Mouse (Mus musculus): ENCODE measurements around the gene Csmd2.

Gene Csmd2

GRCm38 (mm10) chr4:127987784-127988455 is at the start of gene Csmd2:
Csmd2 (plus strand) TSS chr4:127987857.
- peak; percentile 44 for DNase-seq (ENCODE audit: low spot score)

- DNase-seq (ENCODE audit: low spot score): no peak
Measured at GRCm38 (mm10) chr4:127947696-127948095, 40.0 kb upstream of the Csmd2 start.

DNA sequence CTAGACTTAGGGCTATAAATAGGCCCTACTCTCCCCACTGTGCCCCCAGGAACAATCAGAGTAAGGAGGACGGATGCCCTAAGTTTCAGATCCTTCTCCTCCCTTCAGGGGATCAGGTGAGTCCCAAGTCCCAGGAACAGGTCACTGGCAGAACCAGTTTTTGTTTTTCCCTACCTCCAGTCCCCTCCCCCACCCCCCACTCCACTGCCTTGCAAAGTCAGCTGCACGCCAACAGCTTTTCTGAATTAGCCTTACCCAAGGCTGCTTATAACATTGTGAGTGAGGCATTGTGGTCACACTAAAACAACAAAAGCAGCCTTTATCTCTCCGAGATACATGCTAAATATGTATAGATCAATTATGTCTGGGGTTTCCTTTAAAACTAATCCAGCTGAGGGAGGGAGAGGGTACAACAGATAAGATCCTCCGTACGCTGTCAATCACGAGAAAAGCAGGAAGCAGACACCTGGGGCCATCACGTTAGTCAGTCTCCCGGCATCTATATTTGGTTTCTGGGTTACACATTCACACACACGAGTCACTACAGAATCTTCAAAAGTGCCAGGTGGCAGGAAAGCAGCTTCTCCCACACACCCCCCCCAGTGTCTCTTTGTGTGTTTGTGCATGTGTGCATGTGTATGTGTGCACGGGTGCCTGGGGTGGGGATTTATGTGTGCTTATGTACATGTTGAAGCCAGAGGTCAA is 34.5 kb upstream of the Csmd2 start:
- DNase-seq (ENCODE audit: low spot score): no peak

DNA sequence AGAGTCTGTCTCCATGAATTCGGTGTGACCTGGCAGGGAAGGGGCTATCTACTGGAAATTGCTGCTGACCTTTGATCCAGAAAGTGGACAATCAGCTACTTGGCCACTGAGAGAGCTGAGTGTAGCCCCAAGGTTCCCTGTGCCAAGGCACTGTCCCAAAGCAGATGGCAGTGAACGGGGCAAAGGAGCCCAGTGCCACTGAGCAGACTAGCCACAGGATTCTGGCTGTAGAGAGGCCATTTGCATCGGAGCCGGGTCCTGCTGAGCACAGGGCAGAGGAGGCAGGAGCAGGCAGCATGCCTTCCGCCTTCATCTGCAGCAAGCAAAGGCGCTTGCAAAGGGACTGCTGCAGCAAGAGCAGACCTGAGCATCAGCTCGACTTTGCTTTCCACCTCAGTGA is 18.6 kb upstream of the Csmd2 start:
- DNase-seq (ENCODE audit: low spot score): no peak

GRCm38 (mm10) chr4:127970018-127970421 is 17.6 kb upstream of the Csmd2 start:
- DNase-seq (ENCODE audit: low spot score): peak; percentile 73

- peak; percentile 63 for DNase-seq (ENCODE audit: low spot score)
Measured at GRCm38 (mm10) chr4:127970901-127971868, 16.5 kb upstream of the Csmd2 start, which contains the start of gene CK137956. CK137956 (minus strand) TSS chr4:127970951.

DNA sequence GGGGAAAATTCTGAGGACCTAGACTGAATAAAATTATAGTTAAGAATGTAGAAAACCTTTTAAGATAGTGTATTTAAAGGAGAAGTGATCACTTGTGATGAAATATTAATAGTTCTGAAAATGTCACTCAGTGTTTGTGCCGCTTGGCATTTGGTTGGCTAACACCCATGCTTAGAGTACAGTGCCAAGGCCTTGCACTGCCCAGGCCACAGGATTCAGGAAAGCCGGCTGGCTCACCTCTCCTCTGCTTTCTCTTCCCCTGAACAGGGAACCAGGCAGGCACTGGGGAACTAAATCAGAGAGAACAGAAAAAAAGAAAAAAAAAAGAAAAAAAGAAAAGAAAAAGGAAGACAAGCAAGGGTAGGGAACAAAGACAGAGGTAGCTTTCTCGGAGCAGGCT is 14.7 kb upstream of the Csmd2 start:
- no peak for DNase-seq (ENCODE audit: low spot score)

- no peak for DNase-seq (ENCODE audit: low spot score)
Measured at GRCm38 (mm10) chr4:127981125-127981524, 6.5 kb upstream of the Csmd2 start.

DNA sequence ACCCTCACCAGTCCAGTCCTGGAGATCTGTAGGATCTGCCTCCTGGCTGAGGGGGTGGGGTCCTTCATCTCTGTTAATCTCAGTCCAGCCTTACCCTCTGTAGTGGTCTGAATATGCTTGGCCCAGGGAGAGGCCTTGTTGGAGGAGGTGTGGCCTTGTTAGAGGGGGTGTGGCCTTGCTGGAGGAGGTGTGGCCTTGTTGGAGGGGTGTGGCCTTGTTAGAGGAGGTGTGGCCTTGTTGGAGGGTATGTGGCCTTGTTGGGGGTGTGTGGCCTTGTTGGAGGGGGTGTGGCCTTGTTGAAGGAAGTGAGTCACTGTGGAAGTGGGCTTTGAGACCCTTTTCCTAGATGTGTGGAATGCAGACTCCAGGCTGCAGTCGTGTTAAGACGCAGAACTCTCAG is 3.2 kb upstream of the Csmd2 start:
- DNase-seq (ENCODE audit: low spot score): no peak

DNA sequence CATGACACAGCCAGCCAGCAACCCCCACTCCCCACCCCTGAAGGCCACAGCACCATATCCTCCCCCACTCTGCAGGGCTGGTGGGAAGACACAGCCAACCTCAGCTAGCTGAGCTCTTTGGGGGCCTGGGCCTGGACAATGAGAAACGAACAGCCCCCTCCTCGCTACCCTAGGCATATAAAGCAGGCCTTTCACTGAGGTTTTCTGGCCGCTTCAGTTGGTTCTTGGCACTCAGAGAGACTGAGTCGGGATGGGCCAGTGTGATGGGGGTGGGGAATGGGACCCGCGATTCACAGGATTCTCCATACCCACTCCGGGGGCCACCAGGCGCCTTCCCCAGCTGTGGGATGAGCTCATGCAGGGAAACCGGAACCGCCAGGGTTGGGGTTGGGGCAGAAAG is 1.8 kb upstream of the Csmd2 start:
- no peak for DNase-seq (ENCODE audit: low spot score)

DNA sequence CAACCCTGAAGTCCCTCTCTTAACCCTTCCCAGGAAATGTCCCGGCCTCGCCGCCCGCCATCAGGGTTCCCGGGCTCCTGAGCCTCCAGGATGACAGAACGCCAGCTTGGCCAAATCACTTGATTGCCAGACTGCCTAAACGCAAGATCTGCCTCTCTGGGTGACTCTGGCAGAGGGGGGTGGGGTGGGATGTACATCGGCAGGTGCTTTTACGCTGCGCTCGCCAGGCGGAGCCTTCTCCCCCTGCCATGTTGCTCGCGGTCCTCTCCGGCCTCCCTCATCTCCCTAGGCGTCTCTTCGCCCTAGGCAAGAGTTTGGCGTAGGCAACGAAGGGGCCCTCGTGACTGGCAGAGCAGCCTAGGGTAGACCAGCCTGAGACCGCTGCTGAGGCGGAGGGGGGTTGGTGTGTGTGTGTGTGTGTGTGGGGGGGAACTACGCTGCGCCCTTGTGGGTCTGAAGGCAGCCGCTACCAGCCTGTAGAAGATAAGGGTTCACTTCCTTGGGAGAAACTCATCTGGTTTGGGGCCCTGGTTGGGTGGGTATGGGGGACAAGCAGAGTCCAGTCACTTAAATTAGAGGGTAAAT is 1.1 kb upstream of the Csmd2 start:
- peak; percentile 45 for DNase-seq (ENCODE audit: low spot score)

DNA sequence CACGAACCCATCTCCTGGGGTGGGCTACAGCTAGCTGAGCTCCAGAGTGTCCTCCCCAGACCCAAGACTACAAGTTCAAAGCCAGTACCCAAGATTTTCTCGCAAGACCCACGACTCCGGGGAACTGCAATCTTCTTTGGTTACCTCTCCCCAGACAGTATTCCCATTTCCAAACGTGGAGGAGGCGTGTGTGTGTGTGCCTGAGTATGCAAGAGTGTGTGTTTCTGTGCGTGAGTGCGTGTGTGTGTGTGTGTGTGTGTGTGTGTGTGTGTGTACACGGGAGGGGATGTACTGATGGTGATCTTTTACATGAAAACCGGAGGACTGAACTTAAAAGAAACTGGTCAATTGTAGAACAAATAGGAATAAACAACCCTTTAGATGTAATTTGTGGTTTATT is 387 bp upstream of the Csmd2 start:
- DNase-seq (ENCODE audit: low spot score): no peak

DNA sequence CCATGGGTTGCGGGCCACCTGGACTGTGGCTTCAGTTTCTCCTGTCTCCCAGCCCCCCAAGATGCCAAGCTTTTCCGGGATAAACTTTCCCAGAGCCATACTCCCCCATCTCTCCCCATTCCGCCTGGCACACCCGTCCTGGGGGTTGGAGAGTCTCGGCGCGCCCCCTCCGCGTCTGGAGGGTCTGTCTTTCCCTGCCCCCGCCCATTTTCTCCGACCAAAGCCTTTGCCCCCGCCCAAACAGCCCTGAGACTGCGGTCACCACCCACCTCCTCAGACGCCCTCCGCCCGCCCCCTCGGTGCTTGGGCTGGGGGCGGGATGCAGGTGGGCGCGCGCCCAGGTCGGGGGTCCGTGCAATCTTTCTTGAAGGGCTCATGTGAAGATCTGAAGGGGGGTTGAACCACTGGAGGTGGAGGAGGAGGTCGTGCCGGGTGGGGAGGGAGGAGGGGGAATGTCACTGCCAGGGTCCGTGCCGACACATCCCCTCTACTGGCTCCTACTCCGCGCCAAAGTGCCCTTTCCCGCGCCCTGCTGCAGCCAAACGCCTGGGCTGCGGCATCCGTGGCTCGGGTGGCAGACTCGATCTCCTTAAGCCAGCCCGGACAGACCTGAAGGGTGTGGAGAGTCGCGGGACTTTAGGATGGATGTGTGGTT is 996 bp downstream of the Csmd2 start:
- peak; percentile 10 for DNase-seq (ENCODE audit: low spot score)

DNA sequence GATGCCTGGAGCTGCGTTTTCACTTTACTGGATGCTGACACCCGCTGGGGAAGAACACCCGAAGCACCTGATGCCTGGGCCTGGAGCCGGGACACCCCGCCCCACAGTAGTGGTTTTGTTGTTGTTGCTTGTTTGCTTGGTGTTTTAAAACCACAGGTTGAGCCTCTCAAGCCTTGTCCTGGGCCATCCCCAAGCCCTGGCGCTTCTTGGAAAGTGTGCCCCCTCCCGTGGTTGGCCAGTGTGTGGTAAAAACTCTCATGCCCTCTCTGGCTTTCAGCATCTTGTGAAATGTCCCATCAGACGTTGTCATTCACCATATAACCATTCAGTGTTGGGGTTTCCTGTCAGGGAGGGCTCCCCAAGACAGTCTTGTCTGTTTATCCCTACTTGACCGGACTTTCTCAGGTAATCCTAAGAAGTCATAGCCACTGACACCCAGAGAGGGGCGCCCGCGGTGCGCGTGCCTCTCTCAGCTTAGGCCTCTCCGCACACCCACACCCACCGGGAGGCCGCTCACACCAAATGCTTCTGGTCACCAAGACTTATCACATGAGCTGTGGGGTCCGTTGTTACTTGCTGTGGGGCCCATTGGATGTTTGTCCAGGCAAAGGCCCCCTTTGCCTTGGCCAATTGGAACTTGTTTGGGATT is 1.8 kb downstream of the Csmd2 start:
- peak; percentile 57 for DNase-seq (ENCODE audit: low spot score)

DNA sequence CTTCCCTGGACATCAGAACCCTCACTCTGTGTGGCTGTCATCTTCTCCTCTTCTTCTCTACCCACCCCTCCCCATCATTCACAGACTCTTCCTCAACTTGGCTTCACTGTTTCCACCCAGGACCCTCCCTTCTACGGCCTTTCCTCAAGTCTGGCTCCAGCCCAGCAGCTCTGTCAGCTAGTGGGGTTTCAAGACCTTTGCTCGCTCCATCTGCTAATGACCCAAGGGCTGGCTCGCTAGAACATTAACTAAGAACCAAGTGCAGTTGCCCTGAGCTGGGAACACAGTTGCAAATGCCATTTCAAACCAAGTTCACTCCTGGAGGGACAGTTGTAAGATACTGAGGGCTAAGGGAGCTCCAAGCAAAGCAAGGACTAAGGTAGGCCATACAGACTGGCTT is 11.6 kb downstream of the Csmd2 start:
- DNase-seq (ENCODE audit: low spot score): no peak

DNA sequence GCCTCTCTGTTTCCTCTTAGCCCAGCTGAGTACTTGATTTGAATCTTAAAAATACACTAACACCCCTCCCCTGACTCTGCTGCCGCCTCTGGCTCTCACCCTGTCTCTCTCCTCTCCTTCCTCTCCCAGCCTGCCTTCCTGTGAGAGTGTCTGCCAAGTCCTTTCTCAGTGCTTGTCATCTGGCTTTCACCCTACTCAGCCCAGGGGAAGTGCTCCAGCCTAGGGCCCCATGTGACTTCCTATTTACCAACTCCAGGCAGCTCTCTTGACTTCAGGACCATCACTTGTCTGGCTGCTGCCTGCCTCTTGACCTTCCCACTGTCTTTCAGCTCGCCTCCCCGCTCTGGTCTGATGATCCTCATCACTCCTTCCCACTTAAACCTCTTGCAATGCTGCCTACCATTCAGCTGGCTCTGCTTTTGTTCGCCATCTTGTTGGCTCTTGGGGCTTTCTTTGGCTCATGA is 15.0 kb downstream of the Csmd2 start:
- DNase-seq (ENCODE audit: low spot score): no peak

DNA sequence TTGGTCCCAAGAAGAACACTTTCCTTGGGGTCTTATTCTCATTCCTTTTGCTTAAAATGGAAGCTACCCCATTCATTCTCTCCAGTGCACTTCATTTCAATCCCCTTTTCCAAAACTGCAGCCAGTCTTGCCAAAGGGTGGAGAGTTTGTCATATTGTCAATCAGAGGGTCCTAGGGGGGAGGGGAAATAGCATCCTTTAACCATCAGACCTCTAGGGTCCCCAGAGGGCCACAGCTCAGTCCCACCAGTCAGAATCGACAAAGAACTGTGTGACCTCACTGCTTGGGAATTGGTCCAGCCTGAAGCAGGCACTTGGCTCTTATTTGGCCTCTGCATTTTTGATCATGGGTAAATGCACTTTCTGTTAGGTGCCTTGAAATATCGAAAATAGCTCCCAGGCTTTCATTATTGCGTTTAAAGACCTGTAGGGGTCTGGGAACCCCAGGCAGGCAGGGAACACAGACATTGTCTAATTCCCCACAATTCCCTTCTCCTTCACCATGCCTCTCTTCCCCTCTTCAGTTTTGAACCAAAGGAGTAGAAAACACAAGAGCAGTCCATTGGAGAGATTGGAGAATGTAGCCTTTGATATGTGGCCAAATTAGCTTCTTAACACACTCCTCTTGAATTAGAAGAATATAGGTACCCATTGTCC is 17.3 kb downstream of the Csmd2 start:
- DNase-seq (ENCODE audit: low spot score): no peak

DNA sequence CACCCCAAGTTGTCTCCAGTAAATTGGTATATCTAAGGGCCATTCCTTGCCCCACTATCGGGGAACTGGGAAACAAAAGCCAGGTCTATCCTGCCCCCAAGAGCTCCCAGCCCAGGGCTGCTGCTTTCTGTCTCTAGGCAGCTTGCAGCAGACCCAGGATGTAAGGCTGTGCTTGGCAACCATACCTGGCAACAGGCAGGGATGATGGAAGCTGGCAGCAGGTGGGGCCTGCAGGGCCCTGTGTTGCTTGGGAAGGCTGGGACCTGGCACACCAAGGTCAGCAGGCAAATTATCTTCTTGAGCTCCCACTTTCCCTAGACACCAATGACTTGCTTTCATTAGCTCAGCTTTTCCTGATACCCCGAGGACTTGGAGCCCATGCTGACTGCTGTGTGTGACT is 31.8 kb downstream of the Csmd2 start:
- DNase-seq (ENCODE audit: low spot score): no peak

DNA sequence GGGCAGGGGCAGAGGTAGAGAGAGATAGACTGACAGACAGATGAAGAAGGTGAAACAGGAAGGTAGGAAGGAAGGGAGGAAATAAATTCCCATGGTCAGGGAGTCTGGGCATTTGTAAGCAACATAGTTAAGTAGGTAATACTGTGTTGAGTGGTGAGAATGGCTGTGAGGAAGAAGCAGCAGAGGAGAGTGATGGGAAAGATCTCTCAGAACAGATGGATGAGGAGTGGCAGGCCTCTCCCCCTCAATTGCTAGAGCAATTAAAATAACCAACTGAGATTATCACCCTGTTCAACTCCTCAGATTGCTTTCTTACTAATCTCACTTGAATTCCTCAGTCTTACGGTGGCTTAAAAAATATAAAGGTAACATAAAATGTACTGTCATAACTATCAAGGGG is 40.6 kb downstream of the Csmd2 start:
- no peak for DNase-seq (ENCODE audit: low spot score)

DNA sequence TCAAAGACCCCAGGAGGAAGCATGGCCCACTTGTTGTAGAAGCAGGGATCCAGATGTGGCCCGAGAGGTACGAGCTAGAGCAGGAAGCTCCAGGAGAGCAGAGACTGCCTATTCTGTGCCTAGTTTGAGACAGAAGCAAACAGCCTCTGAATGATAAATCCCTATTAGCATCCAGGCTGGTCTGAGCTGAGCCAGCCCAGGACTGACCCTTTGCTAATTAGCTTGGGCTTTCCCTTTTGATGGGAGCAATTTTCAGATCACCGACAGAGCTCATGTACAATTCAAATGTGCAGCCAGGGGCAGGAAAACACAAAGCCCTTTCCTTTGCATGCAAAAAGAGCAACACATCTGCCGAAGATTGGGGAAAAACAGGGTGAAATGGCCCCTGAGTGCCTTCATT is 54.2 kb downstream of the Csmd2 start:
- DNase-seq (ENCODE audit: low spot score): no peak

GRCm38 (mm10) chr4:128042626-128043025 is 55.0 kb downstream of the Csmd2 start:
- peak; percentile 77 for DNase-seq (ENCODE audit: low spot score)
